Mouse (Mus musculus) layer of hippocampus, adult 2 months (tissue): ENCODE results near the gene Tcf20. TPM values are rescaled to one million over a fixed set of nuclear protein-coding genes. Genes with fewer than 3 reads are reported as not detected.
"Not testable (repeated sequence)": the region's sequence is repeated elsewhere in the genome, so short reads cannot be mapped to it uniquely, and the experiment has no call there.

Source experiments
- DNase-seq, 2 experiments: peaks; one replicate each; pipeline ENCODE4 v3.0.0; 2022; ENCODE audit warnings: low spot score in 2 of 2
- H3K27ac ChIP-seq: fragments of 200-600 bp; 2 replicates; pipeline ENCODE4 v1.8.1; 2022
- H3K4me3 ChIP-seq: fragments of 200-600 bp; 2 replicates; pipeline ENCODE4 v1.8.1; 2022; ENCODE audit warnings: mild to moderate bottlenecking
- CTCF ChIP-seq: fragments of 200-600 bp; conservative IDR thresholded peaks from 2 replicates; pipeline ENCODE4 v1.8.1; 2022; ENCODE audit warnings: antibody characterized with exemption, mild to moderate bottlenecking, moderate library complexity
- total RNA-seq, 2 experiments: library from RNA; stranded (reverse); gene quantifications; 2 replicates each; pipeline ENCODE4 v1.2.3; 2021

Tcf20 gene
- total RNA-seq, 2 experiments from 2014 or later, result 219 to 230 TPM

DNA sequence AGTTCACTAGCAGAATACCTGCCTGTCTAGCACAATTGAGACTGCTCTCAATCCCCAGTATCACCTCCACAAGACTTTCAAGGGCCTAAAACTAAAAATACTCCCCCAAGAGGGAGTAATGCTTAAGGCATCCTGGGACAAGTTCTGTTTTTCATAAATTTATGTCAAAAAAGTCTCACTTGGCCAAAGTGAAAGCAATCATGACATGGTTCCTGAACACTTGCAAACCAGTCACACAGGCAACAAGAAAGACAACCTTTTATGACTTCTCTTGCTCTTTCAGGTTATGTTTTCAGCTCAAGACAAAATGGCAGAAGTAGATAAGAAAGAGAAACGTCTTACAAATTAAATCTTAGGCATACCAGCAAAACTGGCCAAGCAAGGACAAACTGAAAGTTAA, 91.3 kb downstream of the Tcf20 start:
- no peak for TF ChIP-seq CTCF
- DNase-seq, result no peak
- no peak overlapping the region for H3K4me3 ChIP-seq
- H3K27ac ChIP-seq, result no peak overlapping the region

DNA sequence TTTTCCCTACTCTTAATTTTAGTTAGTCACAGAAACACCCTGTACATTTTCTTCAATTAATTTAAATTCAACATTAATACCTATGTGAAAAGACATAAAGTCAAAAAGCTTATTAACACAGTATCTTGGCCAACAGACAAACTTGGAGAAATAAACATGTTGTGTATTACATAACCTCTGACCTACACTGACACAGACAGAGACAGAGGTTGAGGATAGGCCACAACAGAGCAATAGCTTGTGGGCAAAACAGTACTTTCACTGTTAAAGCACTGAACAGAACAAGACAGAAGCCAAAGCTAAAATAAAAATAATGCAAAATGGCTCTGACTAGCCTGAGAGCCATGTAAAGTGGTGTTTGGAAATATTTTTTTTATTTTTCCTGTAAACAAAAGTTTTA, 97.2 kb downstream of the Tcf20 start:
- DNase-seq, result no peak
- Histone ChIP-seq H3K27ac (no peak overlapping the region), H3K4me3 (no peak overlapping the region)
- TF ChIP-seq CTCF, result no peak

GRCm38 (mm10) chr15:82889426-82889825, 98.2 kb downstream of the Tcf20 start:
- no peak for DNase-seq
- Histone ChIP-seq H3K4me3 (no peak overlapping the region), H3K27ac (no peak overlapping the region)
- TF ChIP-seq CTCF, result no peak

DNA sequence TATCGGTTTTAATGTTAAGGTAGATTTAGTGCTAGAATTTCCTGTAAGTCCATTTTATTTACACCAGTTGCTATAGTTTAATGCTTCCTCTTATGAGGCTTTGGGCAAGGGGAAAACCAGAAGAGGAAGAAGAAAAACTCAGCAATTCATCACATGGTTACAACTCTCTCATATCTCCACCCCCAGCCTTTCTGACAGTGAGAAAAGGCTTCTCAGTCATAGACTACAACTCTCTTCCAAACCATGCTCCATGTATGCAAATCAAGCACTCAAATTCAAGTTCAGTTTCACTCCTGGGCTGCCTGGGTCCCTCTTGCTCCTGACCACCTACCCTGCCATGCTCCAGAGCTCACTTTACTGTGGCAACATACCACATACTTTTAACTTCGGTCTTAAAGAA, 99.2 kb downstream of the Tcf20 start:
- Histone ChIP-seq H3K4me3 (no peak overlapping the region), H3K27ac (no peak overlapping the region)
- TF ChIP-seq CTCF, result no peak
- no peak for DNase-seq

GRCm38 (mm10) chr15:82877309-82877708, 110.4 kb downstream of the Tcf20 start:
- Histone ChIP-seq H3K27ac (no peak overlapping the region), H3K4me3 (no peak overlapping the region)
- TF ChIP-seq CTCF, result no peak
- DNase-seq, result no peak

DNA sequence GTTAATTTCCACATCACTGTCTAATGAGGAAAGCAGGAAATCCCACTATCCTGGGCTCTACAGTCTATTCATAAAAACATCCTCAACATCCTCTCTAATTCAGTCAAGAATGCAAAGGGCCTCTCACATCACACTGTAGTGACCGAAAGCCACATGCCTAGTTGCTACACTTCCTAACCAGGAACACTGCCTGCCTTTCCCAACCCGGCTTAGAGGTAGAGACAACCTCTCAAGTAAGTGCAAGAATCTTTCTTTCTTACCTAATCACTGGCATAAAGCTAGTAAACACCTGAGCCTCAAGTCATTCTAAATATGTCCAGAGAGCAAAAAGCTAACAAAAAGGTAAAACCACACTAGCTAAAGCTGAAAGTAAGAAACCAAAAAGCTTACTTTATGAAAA, 110.8 kb downstream of the Tcf20 start:
- no peak overlapping the region for H3K4me3 ChIP-seq
- no peak for TF ChIP-seq CTCF
- H3K27ac ChIP-seq, result no peak overlapping the region
- no peak for DNase-seq

GRCm38 (mm10) chr15:82872037-82872436, 115.6 kb downstream of the Tcf20 start:
- Histone ChIP-seq H3K27ac (no peak overlapping the region), H3K4me3 (no peak overlapping the region)
- no peak for TF ChIP-seq CTCF
- no peak for DNase-seq

- H3K27ac ChIP-seq, H3K4me3 ChIP-seq, DNase-seq: not testable (repeated sequence)
Measured at GRCm38 (mm10) chr15:82866286-82866685, 121.4 kb downstream of the Tcf20 start.

DNA sequence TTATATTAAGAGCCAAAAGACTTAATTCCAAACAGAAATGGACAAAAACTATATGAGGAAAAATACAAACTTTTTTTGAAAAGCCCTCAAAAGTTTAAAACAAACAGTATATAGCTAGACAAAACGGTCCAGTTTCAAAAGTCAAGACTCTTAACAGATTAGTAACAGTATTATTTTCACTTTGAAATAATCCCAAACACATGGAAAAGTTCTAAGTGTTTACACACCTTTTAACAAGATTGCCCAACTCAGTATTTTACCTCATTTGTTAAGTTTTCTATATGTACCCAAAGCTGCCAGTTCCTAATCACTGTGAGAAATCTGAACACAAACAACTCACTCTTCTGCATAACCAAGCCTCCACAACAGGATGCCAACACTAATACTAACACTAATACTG, 124.0 kb downstream of the Tcf20 start:
- no peak overlapping the region for H3K4me3 ChIP-seq
- H3K27ac ChIP-seq, result no peak overlapping the region
- DNase-seq, result no peak
- no peak for TF ChIP-seq CTCF

GRCm38 (mm10) chr15:82856652-82857378, 130.9 kb downstream of the Tcf20 start:
- Histone ChIP-seq H3K27ac (peak overlapping the region; percentile 66), H3K4me3 (no peak overlapping the region)
- DNase-seq, result peak in 1 of 2 experiments; percentile 26
- TF ChIP-seq CTCF, result no peak

- Histone ChIP-seq H3K27ac (peak overlapping the region; percentile 66; the same call in 1 of the 2 replicates), H3K4me3 (no peak overlapping the region)
- DNase-seq, result no peak
- peak; percentile 30 for TF ChIP-seq CTCF
Measured at GRCm38 (mm10) chr15:82856065-82856464, 131.6 kb downstream of the Tcf20 start.

GRCm38 (mm10) chr15:82839146-82839545, 148.5 kb downstream of the Tcf20 start:
- DNase-seq, result no peak
- Histone ChIP-seq H3K4me3 (no peak overlapping the region), H3K27ac (no peak overlapping the region)
- TF ChIP-seq CTCF, result no peak

GRCm38 (mm10) chr15:82829917-82830316, 157.8 kb downstream of the Tcf20 start:
- DNase-seq, result no peak
- Histone ChIP-seq H3K27ac (no peak overlapping the region), H3K4me3 (no peak overlapping the region)
- TF ChIP-seq CTCF, result no peak

DNA sequence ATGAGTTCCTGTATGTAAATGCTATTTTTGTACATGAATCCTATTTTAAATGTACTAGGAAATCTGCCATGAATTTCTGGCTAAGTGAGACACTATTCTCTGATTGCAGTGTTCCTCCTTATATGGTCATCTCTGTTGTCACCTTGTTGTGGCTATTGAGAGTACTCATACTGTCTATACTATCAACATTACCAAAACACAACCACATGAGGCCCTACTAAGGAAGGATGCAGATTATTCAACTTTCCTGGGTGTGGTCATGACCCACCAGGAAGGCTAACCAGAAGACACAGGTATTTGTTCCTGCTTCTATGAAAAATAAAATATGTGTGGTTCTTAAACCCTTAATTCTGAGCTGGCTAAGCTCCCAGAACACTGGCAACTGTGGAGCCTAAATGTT, 161.8 kb downstream of the Tcf20 start:
- no peak for TF ChIP-seq CTCF
- H3K27ac ChIP-seq, result no peak overlapping the region
- no peak for DNase-seq

More for the DNA sequence above, 161.8 kb downstream of the Tcf20 start:
- H3K4me3 ChIP-seq, result no peak overlapping the region
